Comparison of ENCODE assay signal across 9 mouse cellular contexts in genomic region chr8:81452082-81452481, GRCm38 (mm10).
DNase-seq lines count a peak whose midpoint lies in the region; ATAC-seq and TF ChIP-seq lines count a peak whose summit lies in the region.
"Had no signal": no experiment of that assay in that cellular context is flagged by ENCODE, and none has a peak within 500 bp of the region (broad histone marks: within the 10 kb centered on the region; RNA-seq: fewer than 3 reads in every experiment).

No protein-coding gene starts in this region.

- no peak overlapping the region for H3K4me3 ChIP-seq in kidney, embryonic 14.5 days (ENCODE audit: low read length)
- H3K4me3 ChIP-seq in forebrain, postnatal 0 days (ENCODE audit: low read depth, low read length) = no peak overlapping the region
- H3K4me3 ChIP-seq in limb, embryonic 14.5 days (replicated peaks; ENCODE audit: low read length) = no peak overlapping the region
- H3K4me3 ChIP-seq: embryonic facial prominence, embryonic 13.5 days had no signal

- H3K4me2 ChIP-seq in kidney, embryonic 14.5 days (replicated peaks; ENCODE audit: low read depth, low read length) = no peak overlapping the region
- H3K4me2 ChIP-seq in forebrain, postnatal 0 days (ENCODE audit: low read depth) = no peak overlapping the region
- no peak overlapping the region for H3K4me2 ChIP-seq in limb, embryonic 14.5 days (replicated peaks; ENCODE audit: low read depth, low read length, severe bottlenecking)
- H3K4me2 ChIP-seq: embryonic facial prominence, embryonic 13.5 days had no signal

- H3K27ac ChIP-seq in kidney, embryonic 14.5 days (ENCODE audit: low read depth, low read length) = no peak overlapping the region
- no peak overlapping the region for H3K27ac ChIP-seq in forebrain, postnatal 0 days (ENCODE audit: low read depth, low read length)
- no peak overlapping the region for H3K27ac ChIP-seq in limb, embryonic 14.5 days (replicated peaks; ENCODE audit: low read depth, low read length)
- H3K27ac ChIP-seq: embryonic facial prominence, embryonic 13.5 days had no signal

- no peaks in the 10 kb centered on the region for H3K27me3 ChIP-seq in kidney, embryonic 14.5 days (ENCODE audit: control insufficient read depth, insufficient read depth, low read length)
- no peaks in the 10 kb centered on the region for H3K27me3 ChIP-seq in forebrain, postnatal 0 days (ENCODE audit: insufficient read depth, low read length)
- no peaks in the 10 kb centered on the region for H3K27me3 ChIP-seq in limb, embryonic 14.5 days (ENCODE audit: control insufficient read depth, insufficient read depth, low read length)
- H3K27me3 ChIP-seq: embryonic facial prominence, embryonic 13.5 days had no signal

- H3K9ac ChIP-seq in kidney, embryonic 14.5 days (ENCODE audit: low read depth, low read length) = no peak overlapping the region
- no peak overlapping the region for H3K9ac ChIP-seq in forebrain, postnatal 0 days
- no peak overlapping the region for H3K9ac ChIP-seq in limb, embryonic 14.5 days (ENCODE audit: low read depth, low read length, severe bottlenecking)
- H3K9ac ChIP-seq: embryonic facial prominence, embryonic 13.5 days had no signal

- no peak for TF ChIP-seq POLR2A in limb, embryonic 14.5 days (IDR thresholded peaks at IDR 0.05; ENCODE audit: borderline replicate concordance, extremely low read depth, insufficient read depth, insufficient read length)

- no peak for TF ChIP-seq CTCF in forebrain, postnatal 0 days (IDR thresholded peaks at IDR 0.05; ENCODE audit: low read depth)

- H3K4me1 ChIP-seq in kidney, embryonic 14.5 days (ENCODE audit: control insufficient read depth, insufficient read depth, low read length) = no peaks in the 10 kb centered on the region
- H3K4me1 ChIP-seq in forebrain, postnatal 0 days (ENCODE audit: insufficient read depth) = no peaks in the 10 kb centered on the region
- H3K4me1 ChIP-seq in limb, embryonic 14.5 days (ENCODE audit: control insufficient read depth, insufficient read depth, low read length) = peaks cover 3% of the 10 kb centered on the region; the same call in 1 of the 2 replicates
- H3K4me1 ChIP-seq: embryonic facial prominence, embryonic 13.5 days had no signal

- H3K9me3 ChIP-seq in kidney, embryonic 14.5 days (ENCODE audit: control insufficient read depth, low read length) = no peaks in the 10 kb centered on the region
- no peaks in the 10 kb centered on the region for H3K9me3 ChIP-seq in forebrain, postnatal 0 days (ENCODE audit: low read length)
- H3K9me3 ChIP-seq in limb, embryonic 14.5 days (ENCODE audit: control insufficient read depth, low read length) = no peaks in the 10 kb centered on the region
- H3K9me3 ChIP-seq: embryonic facial prominence, embryonic 13.5 days had no signal

- DNase-seq in kidney, adult 18-20 months = peak; percentile 4
- peak; percentile 12 for DNase-seq in brain, embryonic 18.5 days (ENCODE audit: low read depth, low spot score)
- DNase-seq in forebrain, postnatal 0 days = peak; percentile 34
- DNase-seq in limb, embryonic 14.5 days (ENCODE audit: low spot score) = peak; percentile 22
- DNase-seq in ovary, adult 18-20 months (ENCODE audit: low spot score) = no peak
- DNase-seq in cerebellum, adult 11 months = no peak
- DNase-seq in cerebellum, adult 8-10 months = no peak

- no peaks in the 10 kb centered on the region for H3K36me3 ChIP-seq in kidney, embryonic 14.5 days (ENCODE audit: control insufficient read depth, insufficient read depth, low read length)
- H3K36me3 ChIP-seq in forebrain, postnatal 0 days (ENCODE audit: insufficient read depth) = no peaks in the 10 kb centered on the region
- H3K36me3 ChIP-seq in limb, embryonic 14.5 days (ENCODE audit: control insufficient read depth, insufficient read depth, low read length) = no peaks in the 10 kb centered on the region
- H3K36me3 ChIP-seq: embryonic facial prominence, embryonic 13.5 days had no signal

- 59% methylated on average over 6 of the region's 6 CpGs for WGBS in kidney, embryonic 14.5 days
- 12% methylated on average over 6 of the region's 6 CpGs for WGBS in forebrain, postnatal 0 days
- WGBS in limb, embryonic 14.5 days = 39% methylated on average over 6 of the region's 6 CpGs

- ATAC-seq in kidney, embryonic 14.5 days (ENCODE audit: low FRiP score, low TSS enrichment) = no peak
- ATAC-seq in forebrain, postnatal 0 days = peak; percentile 63
- no peak for ATAC-seq in limb, embryonic 14.5 days (ENCODE audit: low FRiP score, low read depth)

Comparison
In these comparisons a context has a peak if more than half of its experiments do, and no peak if none do; other contexts are left out.
1. DNase-seq: peak in kidney, adult 18-20 months (single experiment), brain, embryonic 18.5 days (single experiment), forebrain, postnatal 0 days (single experiment) and limb, embryonic 14.5 days (single experiment); none in ovary, adult 18-20 months (single experiment), cerebellum, adult 11 months (single experiment) and cerebellum, adult 8-10 months (single experiment).